Mouse (Mus musculus): ENCODE measurements around the gene Muc15. TPM values are rescaled to one million over a fixed set of nuclear protein-coding genes. Genes with fewer than 3 reads are reported as not detected.

Muc15 gene
- 0.88 TPM in 1 of 2 replicates, not detected in the other for polyA plus RNA-seq (2012; rRNA removed)

DNA sequence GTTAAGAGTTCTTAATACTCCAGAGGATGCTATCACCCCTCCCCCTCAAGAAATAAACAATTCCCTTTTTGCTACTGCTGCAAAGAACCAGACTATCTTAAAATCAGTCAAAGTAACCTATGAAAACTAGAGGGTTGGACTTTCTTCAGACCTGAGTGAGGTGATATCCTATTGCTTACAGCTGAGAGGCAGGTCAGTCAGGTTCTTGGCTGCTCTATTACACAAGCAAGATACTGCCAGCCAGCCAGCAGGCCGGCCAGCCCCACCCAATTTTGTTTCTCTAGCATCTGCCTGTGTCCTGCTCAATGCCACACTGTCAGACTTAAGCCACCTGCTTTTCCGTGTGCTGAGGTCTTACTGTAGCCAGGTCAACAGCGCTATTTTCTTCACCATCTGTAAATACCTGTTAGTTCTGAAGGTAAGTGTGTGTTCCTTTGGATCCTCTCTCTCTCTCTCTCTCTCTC is at the start of gene Muc15:
Gene Muc15, plus strand, starts transcription at position 51 of the 464 bp plus-strand sequence.
- WGBS: 49% methylated on average over 3 of the region's 3 CpGs
- Histone ChIP-seq H3K4me3 (replicated peaks; ENCODE audit: extremely low read depth, low read depth, low read length) (no peak within 1 kb of the TSS), H3K4me1 (ENCODE audit: control insufficient read depth, insufficient read depth, low read length) (no peaks in the 10 kb centered on the region)
- no peak for TF ChIP-seq CTCF (IDR thresholded peaks at IDR 0.05; ENCODE audit: insufficient read depth, low read length)
- TF ChIP-seq POLR2A (IDR thresholded peaks at IDR 0.05; ENCODE audit: borderline replicate concordance, extremely low read depth, low read depth, low read length): no peak
- no peak for DNase-seq

DNA sequence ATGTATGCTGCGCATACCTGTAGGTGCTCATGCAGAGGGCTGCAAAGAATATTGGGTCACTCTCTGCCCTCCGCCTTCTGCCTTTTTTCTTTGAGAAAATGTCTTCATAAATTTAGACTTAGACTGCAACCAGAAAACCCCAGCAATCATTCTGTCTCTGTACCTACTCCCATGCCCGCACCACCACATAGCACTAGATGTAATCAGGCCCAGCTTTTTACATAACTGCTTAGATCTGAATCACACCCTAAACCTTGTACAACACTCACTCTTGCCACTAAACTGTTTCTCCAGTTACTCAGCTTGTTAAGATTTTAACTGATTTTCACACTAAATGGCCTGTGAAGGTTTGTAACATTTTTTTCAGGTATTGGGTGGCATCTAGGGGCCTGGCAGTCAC is 11.7 kb upstream of the Muc15 start:
- Histone ChIP-seq H3K4me1 (ENCODE audit: control insufficient read depth, insufficient read depth, low read length) (no peaks in the 10 kb centered on the region), H3K4me3 (replicated peaks; ENCODE audit: extremely low read depth, low read depth, low read length) (no peak overlapping the region)
- TF ChIP-seq POLR2A (IDR thresholded peaks at IDR 0.05; ENCODE audit: borderline replicate concordance, extremely low read depth, low read depth, low read length) (no peak), CTCF (IDR thresholded peaks at IDR 0.05; ENCODE audit: insufficient read depth, low read length) (no peak)
- 93% methylated on average over 3 of the region's 3 CpGs for WGBS
- DNase-seq: no peak

GRCm38 (mm10) chr2:110710055-110710720 is 11.0 kb upstream of the Muc15 start:
- Histone ChIP-seq H3K4me3 (replicated peaks; ENCODE audit: extremely low read depth, low read depth, low read length) (no peak overlapping the region), H3K4me1 (ENCODE audit: control insufficient read depth, insufficient read depth, low read length) (no peaks in the 10 kb centered on the region)
- 49% methylated on average over 10 of the region's 10 CpGs for WGBS
- DNase-seq: no peak
- no peak for TF ChIP-seq POLR2A (IDR thresholded peaks at IDR 0.05; ENCODE audit: borderline replicate concordance, extremely low read depth, low read depth, low read length)
- TF ChIP-seq CTCF (IDR thresholded peaks at IDR 0.05; ENCODE audit: insufficient read depth, low read length): no peak

DNA sequence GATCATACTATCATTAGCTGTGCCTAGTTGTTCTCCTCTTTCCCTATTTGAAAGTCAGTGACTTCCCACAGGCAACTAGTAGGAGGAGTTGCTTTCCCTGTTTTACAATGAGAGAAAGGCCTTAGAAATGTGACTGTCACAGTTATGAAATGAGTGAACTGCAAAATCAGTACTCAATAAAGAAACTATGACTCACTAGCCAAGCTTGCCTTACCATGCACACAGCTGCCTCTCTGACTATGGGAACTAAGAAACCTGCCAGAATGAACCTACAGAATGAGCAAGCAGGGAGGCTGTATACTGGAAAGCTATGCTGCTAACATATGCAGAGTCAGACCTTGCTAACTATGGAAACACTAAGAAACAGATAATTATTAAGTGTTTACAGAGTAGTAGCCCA is 2.1 kb upstream of the Muc15 start:
- Histone ChIP-seq H3K4me3 (replicated peaks; ENCODE audit: extremely low read depth, low read depth, low read length) (no peak overlapping the region), H3K4me1 (ENCODE audit: control insufficient read depth, insufficient read depth, low read length) (no peaks in the 10 kb centered on the region)
- DNase-seq: no peak
- TF ChIP-seq POLR2A (IDR thresholded peaks at IDR 0.05; ENCODE audit: borderline replicate concordance, extremely low read depth, low read depth, low read length) (no peak), CTCF (IDR thresholded peaks at IDR 0.05; ENCODE audit: insufficient read depth, low read length) (no peak)

DNA sequence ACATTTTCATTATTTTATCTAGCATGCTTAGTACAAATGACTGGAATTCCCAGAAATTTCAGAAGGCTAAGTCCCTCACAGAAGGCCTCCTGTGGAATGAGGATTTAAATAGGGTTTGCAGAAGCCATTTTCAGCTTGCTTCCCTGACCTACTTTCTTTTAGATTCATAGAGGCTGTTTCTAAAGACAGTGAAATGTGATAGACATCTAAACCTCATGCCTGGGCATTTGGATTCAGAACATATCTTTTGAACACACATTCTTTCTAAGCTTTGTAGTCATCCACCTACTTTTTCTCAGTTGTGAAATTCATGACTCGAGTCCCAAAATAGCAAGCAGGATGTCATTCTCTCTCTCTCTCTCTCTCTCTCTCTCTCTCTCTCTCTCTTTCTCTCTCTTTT is 1.1 kb downstream of the Muc15 start:
- 62% methylated on average over 1 of the region's 1 CpGs for WGBS
- TF ChIP-seq POLR2A (IDR thresholded peaks at IDR 0.05; ENCODE audit: borderline replicate concordance, extremely low read depth, low read depth, low read length) (no peak), CTCF (IDR thresholded peaks at IDR 0.05; ENCODE audit: insufficient read depth, low read length) (no peak)

GRCm38 (mm10) chr2:110726106-110726505 is 5.0 kb downstream of the Muc15 start:
- TF ChIP-seq POLR2A (IDR thresholded peaks at IDR 0.05; ENCODE audit: borderline replicate concordance, extremely low read depth, low read depth, low read length): no peak
- no peak for TF ChIP-seq CTCF (IDR thresholded peaks at IDR 0.05; ENCODE audit: insufficient read depth, low read length)

More for the DNA sequence above, 1.1 kb downstream of the Muc15 start:
- Histone ChIP-seq H3K4me1 (ENCODE audit: control insufficient read depth, insufficient read depth, low read length) (no peaks in the 10 kb centered on the region), H3K4me3 (replicated peaks; ENCODE audit: extremely low read depth, low read depth, low read length) (no peak overlapping the region)
- DNase-seq: no peak

GRCm38 (mm10) chr2:110737236-110737635 is 16.1 kb downstream of the Muc15 start:
- H3K4me1 ChIP-seq (ENCODE audit: control insufficient read depth, insufficient read depth, low read length): no peaks in the 10 kb centered on the region
- DNase-seq: no peak
- no peak overlapping the region for H3K4me3 ChIP-seq (replicated peaks; ENCODE audit: extremely low read depth, low read depth, low read length)
- WGBS: 48% methylated on average over 4 of the region's 4 CpGs
- TF ChIP-seq CTCF (IDR thresholded peaks at IDR 0.05; ENCODE audit: insufficient read depth, low read length) (no peak), POLR2A (IDR thresholded peaks at IDR 0.05; ENCODE audit: borderline replicate concordance, extremely low read depth, low read depth, low read length) (no peak)

More at GRCm38 (mm10) chr2:110726106-110726505, 5.0 kb downstream of the Muc15 start:
- no peaks in the 10 kb centered on the region for H3K4me1 ChIP-seq (ENCODE audit: control insufficient read depth, insufficient read depth, low read length)
- no peak overlapping the region for H3K4me3 ChIP-seq (replicated peaks; ENCODE audit: extremely low read depth, low read depth, low read length)
- DNase-seq: no peak

DNA sequence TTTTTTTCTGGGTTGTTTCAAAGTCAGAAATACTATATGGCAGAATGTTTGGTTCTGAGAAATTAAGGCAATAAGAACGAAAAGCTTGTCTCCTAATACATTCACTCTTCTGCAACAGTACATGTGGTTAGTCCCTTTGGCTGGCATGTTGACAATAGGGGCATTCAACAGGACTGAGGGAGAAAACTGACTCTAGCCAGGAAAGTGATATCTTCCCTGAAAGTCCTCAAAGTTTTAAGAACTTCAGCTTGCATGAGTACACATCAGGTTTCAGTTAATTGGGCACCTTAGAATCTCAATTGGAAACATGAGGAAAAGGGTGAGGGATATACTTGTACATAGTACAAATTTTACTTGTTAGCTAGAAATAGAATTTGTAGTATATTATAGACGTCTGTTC is 16.8 kb downstream of the Muc15 start:
- no peak for TF ChIP-seq POLR2A (IDR thresholded peaks at IDR 0.05; ENCODE audit: borderline replicate concordance, extremely low read depth, low read depth, low read length)
- TF ChIP-seq CTCF (IDR thresholded peaks at IDR 0.05; ENCODE audit: insufficient read depth, low read length): no peak
- 55% methylated on average over 2 of the region's 2 CpGs for WGBS
- no peak overlapping the region for H3K4me3 ChIP-seq (replicated peaks; ENCODE audit: extremely low read depth, low read depth, low read length)
- no peaks in the 10 kb centered on the region for H3K4me1 ChIP-seq (ENCODE audit: control insufficient read depth, insufficient read depth, low read length)
- no peak for DNase-seq

GRCm38 (mm10) chr2:110739781-110740180 is 18.6 kb downstream of the Muc15 start:
- TF ChIP-seq CTCF (IDR thresholded peaks at IDR 0.05; ENCODE audit: insufficient read depth, low read length) (no peak), POLR2A (IDR thresholded peaks at IDR 0.05; ENCODE audit: borderline replicate concordance, extremely low read depth, low read depth, low read length) (no peak)
- no peak for DNase-seq
- WGBS: 80% methylated on average over 1 of the region's 1 CpGs

GRCm38 (mm10) chr2:110740493-110740892 is 19.4 kb downstream of the Muc15 start:
- no peak overlapping the region for H3K4me3 ChIP-seq (replicated peaks; ENCODE audit: extremely low read depth, low read depth, low read length)
- TF ChIP-seq POLR2A (IDR thresholded peaks at IDR 0.05; ENCODE audit: borderline replicate concordance, extremely low read depth, low read depth, low read length) (no peak), CTCF (IDR thresholded peaks at IDR 0.05; ENCODE audit: insufficient read depth, low read length) (no peak)
- 35% methylated on average over 1 of the region's 1 CpGs for WGBS

More at GRCm38 (mm10) chr2:110739781-110740180, 18.6 kb downstream of the Muc15 start:
- Histone ChIP-seq H3K4me1 (ENCODE audit: control insufficient read depth, insufficient read depth, low read length) (no peaks in the 10 kb centered on the region), H3K4me3 (replicated peaks; ENCODE audit: extremely low read depth, low read depth, low read length) (no peak overlapping the region)

More at GRCm38 (mm10) chr2:110740493-110740892, 19.4 kb downstream of the Muc15 start:
- no peaks in the 10 kb centered on the region for H3K4me1 ChIP-seq (ENCODE audit: control insufficient read depth, insufficient read depth, low read length)
- DNase-seq: no peak

Data from lung, adult 2 months (tissue).